Mouse (Mus musculus): ENCODE measurements around the gene Gm8122. TPM values are rescaled to one million over a fixed set of nuclear protein-coding genes. Genes with fewer than 3 reads are reported as not detected.
"Not testable (repeated sequence)": the region's sequence is repeated elsewhere in the genome, so short reads cannot be mapped to it uniquely, and the experiment has no call there.

Gm8122 gene
- polyA plus RNA-seq, 1 experiment from 2014 or later, result not detected

DNA sequence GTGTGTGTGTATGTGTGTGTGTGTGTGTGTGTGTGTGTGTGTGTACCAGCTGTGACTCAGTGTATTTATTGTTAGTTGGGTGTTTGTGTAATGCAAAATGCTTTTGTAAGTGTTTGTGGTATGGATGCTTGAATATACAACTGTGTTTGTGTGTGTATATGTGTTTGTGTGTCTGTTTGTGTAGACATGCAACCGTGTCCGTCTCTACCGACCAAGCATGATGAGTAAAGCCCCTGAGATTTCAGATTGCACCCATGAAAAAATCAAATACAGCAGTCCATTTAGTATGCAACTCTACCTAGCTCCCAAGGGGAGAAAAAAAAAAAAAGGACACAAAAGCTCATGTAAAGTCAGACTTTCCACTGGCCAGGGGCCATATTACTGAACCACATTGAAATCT is 28.3 kb upstream of the Gm8122 start:
- not testable (repeated sequence) for H3K27me3 ChIP-seq (ENCODE audit: control insufficient read depth, insufficient read depth, low read depth, low read length); ATAC-seq; H3K27ac ChIP-seq (ENCODE audit: low read length); H3K4me3 ChIP-seq (ENCODE audit: low read depth, low read length); H3K36me3 ChIP-seq (ENCODE audit: control insufficient read depth, insufficient read depth, low read length); H3K4me1 ChIP-seq (ENCODE audit: control insufficient read depth, insufficient read depth, low read length); H3K9me3 ChIP-seq (replicated peaks; ENCODE audit: control insufficient read depth, low read length, poor library complexity, severe bottlenecking); H3K4me2 ChIP-seq (ENCODE audit: low read length); H3K9ac ChIP-seq (ENCODE audit: low read depth, low read length)
- WGBS, result 86% methylated on average over 3 of the region's 3 CpGs

DNA sequence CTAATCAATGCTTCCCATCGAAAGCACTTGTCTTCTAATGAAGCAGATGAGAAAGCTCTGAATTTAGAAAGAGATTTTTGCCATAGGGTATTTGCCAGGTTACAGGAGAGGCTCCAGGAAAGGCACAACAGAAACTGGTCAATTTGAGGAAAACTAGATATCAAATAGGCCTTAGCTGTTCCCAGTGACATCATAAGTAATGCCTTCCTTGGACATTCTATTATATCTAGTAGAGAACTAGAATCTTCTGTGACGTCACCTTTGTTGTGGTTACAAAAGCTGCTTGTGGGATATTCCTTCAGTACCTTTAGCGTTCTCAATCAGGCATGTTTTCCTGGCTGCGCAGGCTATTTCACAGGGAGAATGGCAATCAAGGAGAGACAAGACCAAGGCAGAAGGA is 23.2 kb upstream of the Gm8122 start, which contains the start of gene Gm8126:
Gene Gm8126 (plus strand): TSS at position 301 of the 400 bp plus-strand sequence.
- H3K27me3 ChIP-seq (ENCODE audit: control insufficient read depth, insufficient read depth, low read depth, low read length); H3K4me1 ChIP-seq (ENCODE audit: control insufficient read depth, insufficient read depth, low read length); H3K4me3 ChIP-seq (ENCODE audit: low read depth, low read length); H3K9ac ChIP-seq (ENCODE audit: low read depth, low read length); ATAC-seq; H3K4me2 ChIP-seq (ENCODE audit: low read length); H3K27ac ChIP-seq (ENCODE audit: low read length); H3K36me3 ChIP-seq (ENCODE audit: control insufficient read depth, insufficient read depth, low read length); H3K9me3 ChIP-seq (replicated peaks; ENCODE audit: control insufficient read depth, low read length, poor library complexity, severe bottlenecking): not testable (repeated sequence)
- 97% methylated on average over 2 of the region's 4 CpGs for WGBS

DNA sequence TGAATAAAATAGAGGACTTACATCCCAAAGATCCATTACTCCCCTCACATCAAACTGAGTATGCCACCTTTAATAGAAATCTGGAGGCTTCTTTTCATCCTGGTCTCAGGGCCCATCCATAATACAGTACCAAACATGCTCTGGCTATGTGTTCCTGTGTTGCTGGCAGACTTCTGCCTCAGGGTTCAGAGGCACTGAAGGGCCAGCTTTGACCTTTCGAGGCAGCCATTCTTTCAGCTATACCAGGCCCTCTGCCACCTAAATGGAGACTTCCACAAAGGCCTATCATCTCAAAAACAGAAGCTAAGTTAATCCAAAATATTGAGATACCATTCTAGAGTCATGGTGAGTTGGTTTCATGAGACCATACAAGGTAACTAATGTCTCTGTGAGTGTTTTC is 21.4 kb upstream of the Gm8122 start:
- H3K9me3 ChIP-seq (replicated peaks; ENCODE audit: control insufficient read depth, low read length, poor library complexity, severe bottlenecking); H3K4me1 ChIP-seq (ENCODE audit: control insufficient read depth, insufficient read depth, low read length); H3K27ac ChIP-seq (ENCODE audit: low read length); H3K27me3 ChIP-seq (ENCODE audit: control insufficient read depth, insufficient read depth, low read depth, low read length); H3K36me3 ChIP-seq (ENCODE audit: control insufficient read depth, insufficient read depth, low read length); H3K9ac ChIP-seq (ENCODE audit: low read depth, low read length); ATAC-seq; H3K4me3 ChIP-seq (ENCODE audit: low read depth, low read length); H3K4me2 ChIP-seq (ENCODE audit: low read length): not testable (repeated sequence)
- WGBS, result 77% methylated on average over 1 of the region's 1 CpGs

DNA sequence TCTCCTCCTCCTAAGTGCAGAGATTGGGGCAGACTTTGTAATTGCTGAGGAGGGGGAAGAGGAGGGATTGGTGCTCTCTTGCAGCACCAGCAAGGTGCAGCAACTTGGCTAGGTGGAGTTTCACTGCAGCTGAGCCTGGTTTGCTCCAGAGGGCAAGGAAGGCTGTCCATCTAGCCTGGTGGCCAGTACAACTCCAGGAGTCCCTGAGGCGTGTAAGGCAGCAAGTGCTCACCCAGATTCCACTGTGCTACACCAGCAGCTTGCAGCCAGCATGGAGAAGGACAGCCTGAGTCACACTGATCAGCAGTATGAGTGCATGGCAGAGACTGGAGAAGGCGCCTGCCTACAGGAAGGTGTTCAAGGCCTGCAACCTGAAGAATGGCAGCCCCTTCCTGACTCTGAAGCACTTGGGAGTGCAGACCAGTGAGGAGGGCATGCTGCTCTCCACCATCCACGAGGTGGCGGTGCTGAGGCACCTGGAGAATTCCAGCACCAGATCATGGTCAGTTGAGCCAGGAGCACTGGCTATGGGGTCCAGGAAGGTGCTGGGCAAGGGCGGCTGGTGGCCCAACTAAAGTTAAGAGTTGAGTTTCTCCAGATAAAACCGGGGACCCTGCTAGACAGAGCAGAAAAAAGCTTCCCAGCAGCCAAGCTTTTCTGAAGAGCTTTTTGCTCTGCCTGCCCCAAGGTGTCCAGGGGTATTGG is 15.6 kb upstream of the Gm8122 start:
- not testable (repeated sequence) for H3K4me1 ChIP-seq (ENCODE audit: control insufficient read depth, insufficient read depth, low read length); ATAC-seq; H3K9ac ChIP-seq (ENCODE audit: low read depth, low read length); H3K36me3 ChIP-seq (ENCODE audit: control insufficient read depth, insufficient read depth, low read length); H3K4me3 ChIP-seq (ENCODE audit: low read depth, low read length); H3K4me2 ChIP-seq (ENCODE audit: low read length); H3K27ac ChIP-seq (ENCODE audit: low read length); H3K9me3 ChIP-seq (replicated peaks; ENCODE audit: control insufficient read depth, low read length, poor library complexity, severe bottlenecking); H3K27me3 ChIP-seq (ENCODE audit: control insufficient read depth, insufficient read depth, low read depth, low read length)
- WGBS, result 34% methylated on average over 5 of the region's 6 CpGs

DNA sequence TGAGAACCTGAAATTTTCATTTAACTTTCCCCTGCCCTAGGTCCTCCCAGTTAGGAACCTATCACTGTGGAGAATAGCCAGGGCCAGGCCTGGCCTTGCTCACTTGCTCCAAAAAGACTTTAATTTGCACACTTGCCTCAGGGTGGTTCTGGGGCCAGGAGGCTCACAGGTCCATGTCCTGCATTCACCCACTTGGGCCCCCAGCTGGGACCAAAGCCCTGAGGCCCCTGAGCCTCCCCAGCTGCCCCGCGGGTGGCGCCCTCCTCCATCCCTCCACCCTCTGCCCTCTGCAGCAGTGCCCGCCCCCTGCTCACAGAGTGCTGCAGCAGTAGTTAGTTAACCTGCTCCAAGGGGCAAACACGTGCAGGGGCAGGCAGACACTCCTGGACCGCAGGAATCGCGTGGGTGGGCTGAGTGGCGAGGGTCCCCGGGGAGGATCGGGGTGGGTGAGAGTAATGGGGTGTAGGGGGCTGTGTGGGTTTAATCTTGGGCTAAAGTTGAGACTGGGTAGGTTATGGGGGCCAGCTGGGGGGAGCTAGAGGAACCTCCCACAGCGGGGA is 14.6 kb upstream of the Gm8122 start:
- 22% methylated on average over 6 of the region's 12 CpGs for WGBS
- ATAC-seq; H3K36me3 ChIP-seq (ENCODE audit: control insufficient read depth, insufficient read depth, low read length): not testable (repeated sequence)

DNA sequence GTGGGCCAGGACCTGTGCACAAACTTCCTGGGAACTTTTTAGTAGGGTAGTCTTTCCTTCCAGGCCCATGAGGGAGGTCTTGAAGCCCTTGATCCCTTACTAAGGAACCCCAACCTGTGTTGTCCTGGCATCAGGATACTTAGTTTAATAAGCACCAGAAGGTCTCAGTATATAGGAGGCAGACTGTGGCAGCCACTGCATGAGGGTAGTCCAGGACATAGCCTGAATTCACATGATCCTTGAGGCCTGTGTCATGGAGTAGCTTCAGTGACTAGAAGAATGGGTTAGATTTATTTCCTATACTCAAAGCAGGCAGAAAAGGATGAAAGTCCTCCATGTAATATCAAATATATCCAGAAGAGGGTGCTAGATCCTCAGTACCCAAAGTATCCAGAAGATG is 2.7 kb upstream of the Gm8122 start:
- H3K9ac ChIP-seq (ENCODE audit: low read depth, low read length); H3K4me3 ChIP-seq (ENCODE audit: low read depth, low read length); H3K36me3 ChIP-seq (ENCODE audit: control insufficient read depth, insufficient read depth, low read length); H3K9me3 ChIP-seq (replicated peaks; ENCODE audit: control insufficient read depth, low read length, poor library complexity, severe bottlenecking); H3K27me3 ChIP-seq (ENCODE audit: control insufficient read depth, insufficient read depth, low read depth, low read length); H3K4me1 ChIP-seq (ENCODE audit: control insufficient read depth, insufficient read depth, low read length); H3K27ac ChIP-seq (ENCODE audit: low read length); H3K4me2 ChIP-seq (ENCODE audit: low read length); ATAC-seq: not testable (repeated sequence)

More for the DNA sequence above, 14.6 kb upstream of the Gm8122 start:
- H3K4me1 ChIP-seq (ENCODE audit: control insufficient read depth, insufficient read depth, low read length); H3K4me3 ChIP-seq (ENCODE audit: low read depth, low read length); H3K27me3 ChIP-seq (ENCODE audit: control insufficient read depth, insufficient read depth, low read depth, low read length); H3K9ac ChIP-seq (ENCODE audit: low read depth, low read length); H3K27ac ChIP-seq (ENCODE audit: low read length); H3K9me3 ChIP-seq (replicated peaks; ENCODE audit: control insufficient read depth, low read length, poor library complexity, severe bottlenecking); H3K4me2 ChIP-seq (ENCODE audit: low read length): not testable (repeated sequence)

Other genes starting within 250 kb of the Gm8122 start
- not detected in 2 replicates for gene Gm8082, start 241.7 kb downstream of the Gm8122 start, polyA plus RNA-seq (2015; fragmentation: Nextera tagmentation; extraction: Ambion mirVana)
- not detected in 2 replicates for gene Gm10376, start 219.7 kb downstream of the Gm8122 start, polyA plus RNA-seq (2015; fragmentation: Nextera tagmentation; extraction: Ambion mirVana)
- not detected in 2 replicates for gene Gm8094, start 158.7 kb downstream of the Gm8122 start, polyA plus RNA-seq (2015; fragmentation: Nextera tagmentation; extraction: Ambion mirVana)
- not detected in 2 replicates for gene Gm8104, start 134.7 kb downstream of the Gm8122 start, polyA plus RNA-seq (2015; fragmentation: Nextera tagmentation; extraction: Ambion mirVana)
- gene Gm7233, start 55.4 kb downstream of the Gm8122 start, polyA plus RNA-seq (2015; fragmentation: Nextera tagmentation; extraction: Ambion mirVana), result not detected in 2 replicates
- not detected in 2 replicates for gene Gm8126, start 23.3 kb upstream of the Gm8122 start, polyA plus RNA-seq (2015; fragmentation: Nextera tagmentation; extraction: Ambion mirVana)
- gene Gm9732, start 39.7 kb upstream of the Gm8122 start, polyA plus RNA-seq (2015; fragmentation: Nextera tagmentation; extraction: Ambion mirVana), result not detected in 2 replicates
- not detected in 2 replicates for gene Gm8127, start 58.5 kb upstream of the Gm8122 start, polyA plus RNA-seq (2015; fragmentation: Nextera tagmentation; extraction: Ambion mirVana)
- gene 1700001F09Rik, start 112.5 kb upstream of the Gm8122 start, polyA plus RNA-seq (2015; fragmentation: Nextera tagmentation; extraction: Ambion mirVana), result not detected in 2 replicates
- gene Gm8138, start 181.0 kb upstream of the Gm8122 start, polyA plus RNA-seq (2015; fragmentation: Nextera tagmentation; extraction: Ambion mirVana), result not detected in 2 replicates

All from midbrain, embryonic 16.5 days (tissue).